Mouse (Mus musculus): ENCODE results near the gene Postn. TPM values are rescaled to one million over a fixed set of nuclear protein-coding genes. Genes with fewer than 3 reads are reported as not detected.

Postn gene
- polyA plus RNA-seq, 1 experiment = 10.1 TPM

GRCm38 (mm10) chr3:54420983-54421382 lies 60.1 kb downstream of the Postn start:
- no peaks in the 10 kb centered on the region for H3K9me3 ChIP-seq (replicated peaks; ENCODE audit: control insufficient read depth, insufficient read depth, low read length, poor library complexity, severe bottlenecking)
- no peak overlapping the region for H3K9ac ChIP-seq (ENCODE audit: low read depth, poor library complexity, severe bottlenecking)
- H3K36me3 ChIP-seq (ENCODE audit: control insufficient read depth, insufficient read depth, low read length, poor library complexity, severe bottlenecking) = no peaks in the 10 kb centered on the region
- TF ChIP-seq EP300 (IDR thresholded peaks at IDR 0.05; ENCODE audit: insufficient read depth, low read depth, low read length) = no peak
- no peak for TF ChIP-seq POLR2A (IDR thresholded peaks at IDR 0.05; ENCODE audit: insufficient read depth, low read length)
- no peak for TF ChIP-seq CTCF (IDR thresholded peaks at IDR 0.05; ENCODE audit: low read depth, low read length)
- H3K27ac ChIP-seq (ENCODE audit: insufficient read depth, low read length) = no peak overlapping the region
- no peak overlapping the region for H3K4me3 ChIP-seq (ENCODE audit: low read depth, low read length)
- H3K27me3 ChIP-seq (ENCODE audit: control insufficient read depth, insufficient read depth, low read length, poor library complexity, severe bottlenecking) = no peaks in the 10 kb centered on the region
- H3K4me1 ChIP-seq (ENCODE audit: control insufficient read depth, insufficient read depth, low read length) = no peaks in the 10 kb centered on the region

DNA sequence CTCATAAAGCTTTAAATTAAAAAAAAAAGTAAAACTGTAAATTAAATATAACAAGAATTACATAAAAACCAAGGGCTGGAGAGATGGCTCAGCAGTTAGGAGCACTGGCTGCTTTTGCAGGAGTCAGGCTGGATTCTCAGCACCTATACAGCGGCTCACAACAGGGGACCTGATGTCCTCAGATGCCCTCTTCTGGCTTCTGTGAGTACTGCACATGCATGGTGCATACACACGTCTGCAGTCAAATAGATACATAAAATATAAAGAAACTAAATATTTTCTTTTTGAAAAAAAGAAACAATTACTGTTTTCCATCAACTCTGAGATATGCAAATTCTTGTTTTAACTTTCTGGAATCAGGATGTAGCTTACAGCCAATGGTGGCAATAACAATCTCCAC lies 60.8 kb downstream of the Postn start:
- Histone ChIP-seq H3K27ac (ENCODE audit: insufficient read depth, low read length) (no peak overlapping the region), H3K36me3 (ENCODE audit: control insufficient read depth, insufficient read depth, low read length, poor library complexity, severe bottlenecking) (no peaks in the 10 kb centered on the region), H3K9ac (ENCODE audit: low read depth, poor library complexity, severe bottlenecking) (no peak overlapping the region), H3K4me1 (ENCODE audit: control insufficient read depth, insufficient read depth, low read length) (no peaks in the 10 kb centered on the region), H3K27me3 (ENCODE audit: control insufficient read depth, insufficient read depth, low read length, poor library complexity, severe bottlenecking) (no peaks in the 10 kb centered on the region), H3K4me3 (ENCODE audit: low read depth, low read length) (no peak overlapping the region), H3K9me3 (replicated peaks; ENCODE audit: control insufficient read depth, insufficient read depth, low read length, poor library complexity, severe bottlenecking) (no peaks in the 10 kb centered on the region)
- TF ChIP-seq POLR2A (IDR thresholded peaks at IDR 0.05; ENCODE audit: insufficient read depth, low read length) (no peak), CTCF (IDR thresholded peaks at IDR 0.05; ENCODE audit: low read depth, low read length) (peak; percentile 10)

DNA sequence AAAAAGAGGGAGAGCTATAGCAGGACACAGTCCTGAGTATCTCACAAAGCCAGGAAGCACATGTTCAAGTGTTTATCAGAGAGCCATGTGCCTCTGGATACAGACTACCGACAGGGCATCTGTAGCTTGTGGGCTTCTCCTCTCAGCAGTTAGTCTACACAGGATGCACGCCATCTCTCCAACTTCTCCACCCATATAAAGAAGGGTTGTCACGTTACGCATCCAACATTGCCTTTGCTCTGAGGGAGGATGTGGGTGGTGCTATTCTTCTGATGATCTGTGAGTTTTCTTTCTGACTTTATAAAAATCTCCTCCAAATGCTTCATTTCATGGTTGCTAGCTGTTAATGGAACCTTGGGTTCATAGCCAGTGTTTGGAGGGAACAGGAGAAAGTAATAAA lies 63.2 kb downstream of the Postn start:
- no peak overlapping the region for H3K4me3 ChIP-seq (ENCODE audit: low read depth, low read length)
- no peaks in the 10 kb centered on the region for H3K9me3 ChIP-seq (replicated peaks; ENCODE audit: control insufficient read depth, insufficient read depth, low read length, poor library complexity, severe bottlenecking)
- H3K27ac ChIP-seq (ENCODE audit: insufficient read depth, low read length) = no peak overlapping the region
- H3K9ac ChIP-seq (ENCODE audit: low read depth, poor library complexity, severe bottlenecking) = no peak overlapping the region
- H3K27me3 ChIP-seq (ENCODE audit: control insufficient read depth, insufficient read depth, low read length, poor library complexity, severe bottlenecking) = no peaks in the 10 kb centered on the region
- TF ChIP-seq EP300 (IDR thresholded peaks at IDR 0.05; ENCODE audit: insufficient read depth, low read depth, low read length) (no peak), CTCF (IDR thresholded peaks at IDR 0.05; ENCODE audit: low read depth, low read length) (no peak), POLR2A (IDR thresholded peaks at IDR 0.05; ENCODE audit: insufficient read depth, low read length) (no peak)
- no peaks in the 10 kb centered on the region for H3K36me3 ChIP-seq (ENCODE audit: control insufficient read depth, insufficient read depth, low read length, poor library complexity, severe bottlenecking)
- H3K4me1 ChIP-seq (ENCODE audit: control insufficient read depth, insufficient read depth, low read length) = no peaks in the 10 kb centered on the region

DNA sequence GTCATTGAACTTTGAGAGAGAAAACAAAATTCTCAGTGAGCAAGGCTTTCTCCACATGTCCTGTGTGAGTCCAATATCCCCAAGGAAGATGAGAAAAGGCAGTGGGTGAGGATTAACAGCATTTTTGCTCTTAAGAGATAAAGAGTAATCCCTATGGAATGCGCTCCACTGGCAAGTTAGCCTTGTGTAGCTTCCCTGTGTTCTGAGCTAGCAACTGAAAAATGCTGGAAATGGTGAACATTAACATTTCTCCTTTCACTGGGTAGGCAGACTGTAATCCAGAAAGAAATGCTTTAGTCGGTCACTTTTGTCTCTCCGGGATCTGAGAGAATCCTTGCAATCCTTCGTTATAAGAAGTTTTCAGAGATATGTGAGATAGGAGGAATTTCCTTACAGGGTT lies 70.8 kb downstream of the Postn start:
- Histone ChIP-seq H3K4me1 (ENCODE audit: control insufficient read depth, insufficient read depth, low read length) (no peaks in the 10 kb centered on the region), H3K4me3 (ENCODE audit: low read depth, low read length) (no peak overlapping the region), H3K27ac (ENCODE audit: insufficient read depth, low read length) (no peak overlapping the region), H3K9ac (ENCODE audit: low read depth, poor library complexity, severe bottlenecking) (no peak overlapping the region), H3K9me3 (replicated peaks; ENCODE audit: control insufficient read depth, insufficient read depth, low read length, poor library complexity, severe bottlenecking) (no peaks in the 10 kb centered on the region), H3K27me3 (ENCODE audit: control insufficient read depth, insufficient read depth, low read length, poor library complexity, severe bottlenecking) (no peaks in the 10 kb centered on the region), H3K36me3 (ENCODE audit: control insufficient read depth, insufficient read depth, low read length, poor library complexity, severe bottlenecking) (no peaks in the 10 kb centered on the region)
- TF ChIP-seq POLR2A (IDR thresholded peaks at IDR 0.05; ENCODE audit: insufficient read depth, low read length) (no peak), CTCF (IDR thresholded peaks at IDR 0.05; ENCODE audit: low read depth, low read length) (no peak), EP300 (IDR thresholded peaks at IDR 0.05; ENCODE audit: insufficient read depth, low read depth, low read length) (no peak)

DNA sequence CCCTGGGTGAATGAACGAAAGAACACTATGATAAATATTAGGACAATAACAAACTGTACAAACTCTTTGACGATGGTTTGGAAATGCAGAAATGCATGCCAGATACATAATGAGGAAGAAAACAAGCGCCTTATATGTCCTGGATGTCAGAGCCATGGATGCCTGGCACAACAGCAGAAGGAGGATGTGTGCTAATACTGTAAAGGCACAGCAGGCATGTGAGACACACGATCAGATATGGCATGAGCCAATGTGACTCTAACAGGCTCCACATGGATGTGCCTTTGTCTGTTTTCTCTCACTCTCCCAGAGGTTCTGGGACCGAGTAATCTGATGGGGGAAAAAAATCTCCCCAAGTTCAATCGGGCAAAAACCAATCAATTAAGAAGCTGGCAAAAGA lies 71.3 kb downstream of the Postn start:
- Histone ChIP-seq H3K27ac (ENCODE audit: insufficient read depth, low read length) (no peak overlapping the region), H3K27me3 (ENCODE audit: control insufficient read depth, insufficient read depth, low read length, poor library complexity, severe bottlenecking) (no peaks in the 10 kb centered on the region), H3K9me3 (replicated peaks; ENCODE audit: control insufficient read depth, insufficient read depth, low read length, poor library complexity, severe bottlenecking) (no peaks in the 10 kb centered on the region), H3K4me1 (ENCODE audit: control insufficient read depth, insufficient read depth, low read length) (no peaks in the 10 kb centered on the region), H3K9ac (ENCODE audit: low read depth, poor library complexity, severe bottlenecking) (no peak overlapping the region), H3K4me3 (ENCODE audit: low read depth, low read length) (no peak overlapping the region), H3K36me3 (ENCODE audit: control insufficient read depth, insufficient read depth, low read length, poor library complexity, severe bottlenecking) (no peaks in the 10 kb centered on the region)
- no peak for TF ChIP-seq POLR2A (IDR thresholded peaks at IDR 0.05; ENCODE audit: insufficient read depth, low read length)
- TF ChIP-seq CTCF (IDR thresholded peaks at IDR 0.05; ENCODE audit: low read depth, low read length) = no peak
- TF ChIP-seq EP300 (IDR thresholded peaks at IDR 0.05; ENCODE audit: insufficient read depth, low read depth, low read length) = no peak

- no peaks in the 10 kb centered on the region for H3K4me1 ChIP-seq (ENCODE audit: control insufficient read depth, insufficient read depth, low read length)
- no peaks in the 10 kb centered on the region for H3K27me3 ChIP-seq (ENCODE audit: control insufficient read depth, insufficient read depth, low read length, poor library complexity, severe bottlenecking)
- no peak for TF ChIP-seq POLR2A (IDR thresholded peaks at IDR 0.05; ENCODE audit: insufficient read depth, low read length)
- TF ChIP-seq EP300 (IDR thresholded peaks at IDR 0.05; ENCODE audit: insufficient read depth, low read depth, low read length) = no peak
- TF ChIP-seq CTCF (IDR thresholded peaks at IDR 0.05; ENCODE audit: low read depth, low read length) = no peak
- H3K9ac ChIP-seq (ENCODE audit: low read depth, poor library complexity, severe bottlenecking) = no peak overlapping the region
- no peaks in the 10 kb centered on the region for H3K9me3 ChIP-seq (replicated peaks; ENCODE audit: control insufficient read depth, insufficient read depth, low read length, poor library complexity, severe bottlenecking)
- no peak overlapping the region for H3K4me3 ChIP-seq (ENCODE audit: low read depth, low read length)
- no peak overlapping the region for H3K27ac ChIP-seq (ENCODE audit: insufficient read depth, low read length)
- no peaks in the 10 kb centered on the region for H3K36me3 ChIP-seq (ENCODE audit: control insufficient read depth, insufficient read depth, low read length, poor library complexity, severe bottlenecking)
Measured at GRCm38 (mm10) chr3:54432605-54433004, 71.7 kb downstream of the Postn start.
